Mouse (Mus musculus): ENCODE results near the gene Lcmt2. TPM values are rescaled to one million over a fixed set of nuclear protein-coding genes. Genes with fewer than 3 reads are reported as not detected.
A peak's percentile ranks its signal among the peaks of the same experiment; 100 is the strongest.

Gene Lcmt2
- polyA plus RNA-seq, 1 experiment: 9.8 TPM

- H3K4me1 ChIP-seq (ENCODE audit: control insufficient read depth, insufficient read depth, low read length): peaks cover 8% of the 10 kb centered on the region; the same call in 1 of the 2 replicates
- DNase-seq: peak; percentile 59
- H3K4me3 ChIP-seq (ENCODE audit: insufficient read depth, low read depth, low read length): no peak overlapping the region
- H3K27ac ChIP-seq (ENCODE audit: insufficient read depth, low read depth, low read length): peak overlapping the region; percentile 5; the same call in 1 of the 2 replicates
- WGBS: 26% methylated on average over 2 of the region's 2 CpGs
- no peaks in the 10 kb centered on the region for H3K27me3 ChIP-seq (replicated peaks; ENCODE audit: control insufficient read depth, insufficient read depth, low read length)
- TF ChIP-seq CTCF (conservative IDR thresholded peaks at IDR 0.05; ENCODE audit: insufficient read depth, insufficient read length, low read depth, low read length) (no peak), POLR2A (IDR thresholded peaks at IDR 0.05; ENCODE audit: low read depth, low read length) (no peak)
- no peaks in the 10 kb centered on the region for H3K36me3 ChIP-seq (ENCODE audit: control insufficient read depth, insufficient read depth, low read length)
Measured at GRCm38 (mm10) chr2:121115418-121115817, 25.0 kb downstream of the Lcmt2 start.

DNA sequence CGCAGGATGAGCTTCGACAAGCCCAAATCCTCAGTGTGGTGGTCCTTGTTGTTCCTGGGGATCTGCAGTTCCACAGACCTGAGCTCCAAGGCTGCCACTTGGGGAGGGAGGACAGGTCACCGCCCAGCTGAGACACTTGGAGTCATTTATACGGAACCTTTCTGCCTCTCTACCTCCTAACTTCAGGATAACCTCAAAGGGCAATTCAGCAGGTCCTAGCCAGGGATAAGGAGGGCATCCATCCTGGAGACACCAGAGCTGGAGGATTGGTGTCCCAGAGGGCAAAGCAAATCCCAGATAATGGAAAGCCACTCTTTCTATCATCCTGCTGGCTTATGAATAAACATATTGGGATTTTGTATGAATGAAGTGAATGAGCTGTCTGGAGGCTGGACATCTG lies 30.8 kb downstream of the Lcmt2 start, which contains the start of gene Tgm7:
Tgm7 (minus strand) TSS at position 101 of the 400 bp plus-strand sequence.
- no peak for DNase-seq
- 89% methylated on average over 4 of the region's 4 CpGs for WGBS
- TF ChIP-seq POLR2A (IDR thresholded peaks at IDR 0.05; ENCODE audit: low read depth, low read length): no peak
- TF ChIP-seq CTCF (conservative IDR thresholded peaks at IDR 0.05; ENCODE audit: insufficient read depth, insufficient read length, low read depth, low read length): no peak
- Histone ChIP-seq H3K4me1 (ENCODE audit: control insufficient read depth, insufficient read depth, low read length) (peaks cover 2% of the 10 kb centered on the region; the same call in 1 of the 2 replicates), H3K27me3 (replicated peaks; ENCODE audit: control insufficient read depth, insufficient read depth, low read length) (no peaks in the 10 kb centered on the region), H3K27ac (ENCODE audit: insufficient read depth, low read depth, low read length) (no peak within 1 kb of the TSS), H3K4me3 (ENCODE audit: insufficient read depth, low read depth, low read length) (no peak within 1 kb of the TSS), H3K36me3 (ENCODE audit: control insufficient read depth, insufficient read depth, low read length) (no peaks in the 10 kb centered on the region)

DNA sequence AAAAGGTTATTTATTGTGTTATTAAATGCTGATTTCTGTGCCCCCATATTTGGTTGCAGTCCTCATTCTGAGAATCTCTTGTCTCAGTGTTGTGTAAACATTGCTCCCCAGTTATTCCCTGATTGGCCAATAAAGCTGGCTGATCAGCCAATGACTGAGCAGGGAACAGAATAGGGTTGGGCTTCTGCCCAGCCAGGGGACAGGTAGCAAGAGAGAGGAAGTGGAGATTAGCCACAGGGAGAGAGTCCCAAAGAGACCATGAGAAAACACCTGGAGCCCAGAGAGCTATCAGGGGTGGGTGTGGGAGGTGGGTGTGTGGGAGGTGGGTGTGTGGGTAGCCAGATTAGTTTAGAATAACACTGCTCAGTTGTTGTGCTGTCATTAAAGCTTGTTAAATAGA lies 34.5 kb downstream of the Lcmt2 start:
- H3K27me3 ChIP-seq (replicated peaks; ENCODE audit: control insufficient read depth, insufficient read depth, low read length): no peaks in the 10 kb centered on the region
- TF ChIP-seq CTCF (conservative IDR thresholded peaks at IDR 0.05; ENCODE audit: insufficient read depth, insufficient read length, low read depth, low read length) (no peak), POLR2A (IDR thresholded peaks at IDR 0.05; ENCODE audit: low read depth, low read length) (no peak)
- no peaks in the 10 kb centered on the region for H3K36me3 ChIP-seq (ENCODE audit: control insufficient read depth, insufficient read depth, low read length)
- no peak overlapping the region for H3K27ac ChIP-seq (ENCODE audit: insufficient read depth, low read depth, low read length)
- no peak overlapping the region for H3K4me3 ChIP-seq (ENCODE audit: insufficient read depth, low read depth, low read length)
- peak; percentile 12 for DNase-seq
- H3K4me1 ChIP-seq (ENCODE audit: control insufficient read depth, insufficient read depth, low read length): no peaks in the 10 kb centered on the region; the same call in 1 of the 2 replicates

- 13% methylated on average over 9 of the region's 9 CpGs for WGBS
- Histone ChIP-seq H3K27me3 (replicated peaks; ENCODE audit: control insufficient read depth, insufficient read depth, low read length) (no peaks in the 10 kb centered on the region), H3K4me3 (ENCODE audit: insufficient read depth, low read depth, low read length) (no peak overlapping the region), H3K27ac (ENCODE audit: insufficient read depth, low read depth, low read length) (no peak overlapping the region), H3K36me3 (ENCODE audit: control insufficient read depth, insufficient read depth, low read length) (no peaks in the 10 kb centered on the region), H3K4me1 (ENCODE audit: control insufficient read depth, insufficient read depth, low read length) (no peaks in the 10 kb centered on the region; the same call in 1 of the 2 replicates)
- TF ChIP-seq CTCF (conservative IDR thresholded peaks at IDR 0.05; ENCODE audit: insufficient read depth, insufficient read length, low read depth, low read length) (peak; percentile 70), POLR2A (IDR thresholded peaks at IDR 0.05; ENCODE audit: low read depth, low read length) (no peak)
- peak; percentile 77 for DNase-seq
Measured at GRCm38 (mm10) chr2:121102051-121102450, 38.4 kb downstream of the Lcmt2 start.

- DNase-seq: no peak
- H3K27ac ChIP-seq (ENCODE audit: insufficient read depth, low read depth, low read length): no peak overlapping the region
- H3K4me1 ChIP-seq (ENCODE audit: control insufficient read depth, insufficient read depth, low read length): no peaks in the 10 kb centered on the region
- no peaks in the 10 kb centered on the region for H3K36me3 ChIP-seq (ENCODE audit: control insufficient read depth, insufficient read depth, low read length)
- no peaks in the 10 kb centered on the region for H3K27me3 ChIP-seq (replicated peaks; ENCODE audit: control insufficient read depth, insufficient read depth, low read length)
- 72% methylated on average over 4 of the region's 4 CpGs for WGBS
- TF ChIP-seq CTCF (conservative IDR thresholded peaks at IDR 0.05; ENCODE audit: insufficient read depth, insufficient read length, low read depth, low read length) (no peak), POLR2A (IDR thresholded peaks at IDR 0.05; ENCODE audit: low read depth, low read length) (no peak)
- no peak overlapping the region for H3K4me3 ChIP-seq (ENCODE audit: insufficient read depth, low read depth, low read length)
Measured at GRCm38 (mm10) chr2:121089751-121090150, 50.7 kb downstream of the Lcmt2 start.

GRCm38 (mm10) chr2:121088507-121088906 lies 51.9 kb downstream of the Lcmt2 start:
- Histone ChIP-seq H3K4me1 (ENCODE audit: control insufficient read depth, insufficient read depth, low read length) (no peaks in the 10 kb centered on the region), H3K27ac (ENCODE audit: insufficient read depth, low read depth, low read length) (no peak overlapping the region), H3K4me3 (ENCODE audit: insufficient read depth, low read depth, low read length) (no peak overlapping the region), H3K27me3 (replicated peaks; ENCODE audit: control insufficient read depth, insufficient read depth, low read length) (no peaks in the 10 kb centered on the region), H3K36me3 (ENCODE audit: control insufficient read depth, insufficient read depth, low read length) (no peaks in the 10 kb centered on the region)
- whole genome bisulfite sequencing: 95% methylated on average over 3 of the region's 3 CpGs
- TF ChIP-seq CTCF (conservative IDR thresholded peaks at IDR 0.05; ENCODE audit: insufficient read depth, insufficient read length, low read depth, low read length) (no peak), POLR2A (IDR thresholded peaks at IDR 0.05; ENCODE audit: low read depth, low read length) (no peak)
- DNase-seq: no peak

DNA sequence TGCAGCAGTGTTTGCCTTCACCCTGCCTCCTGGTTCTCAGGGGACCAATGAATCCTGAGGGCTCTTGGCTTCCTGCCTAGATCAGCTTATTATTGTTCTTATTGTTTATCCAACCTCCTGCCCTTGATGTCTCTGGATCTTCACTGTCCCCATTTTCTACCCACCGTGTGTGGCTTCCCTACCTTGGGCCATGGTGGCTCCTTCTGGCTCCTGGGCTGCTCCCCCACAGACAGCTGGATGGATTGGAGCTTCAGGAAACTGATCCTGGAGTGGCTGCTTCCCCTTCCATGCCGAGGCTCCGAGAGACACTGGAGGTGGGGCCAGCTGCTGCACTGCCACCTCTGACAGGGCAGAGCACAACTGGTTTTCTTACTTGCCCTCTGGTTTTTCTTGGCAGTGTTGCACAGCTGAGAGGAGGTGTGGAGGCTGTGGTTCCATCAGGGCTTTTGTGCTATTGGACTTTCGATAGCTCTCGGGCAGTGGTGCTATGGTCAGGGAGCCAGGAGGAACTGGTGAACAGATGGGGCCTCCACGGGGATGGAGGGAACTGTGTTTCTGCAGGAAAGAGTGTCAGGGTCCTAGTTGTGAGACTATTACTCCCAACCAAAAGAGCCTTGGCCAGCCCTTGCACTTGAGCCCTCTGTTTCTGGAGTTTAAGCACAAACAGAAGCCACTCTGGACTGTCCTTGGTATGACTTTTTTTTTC lies 54.8 kb downstream of the Lcmt2 start, which contains the start of gene Tgm5:
Tgm5 (minus strand) TSS at position 362 of the 706 bp plus-strand sequence.
- WGBS: 22% methylated on average over 6 of the region's 6 CpGs
- H3K4me1 ChIP-seq (ENCODE audit: control insufficient read depth, insufficient read depth, low read length): no peaks in the 10 kb centered on the region
- TF ChIP-seq POLR2A (IDR thresholded peaks at IDR 0.05; ENCODE audit: low read depth, low read length) (no peak), CTCF (conservative IDR thresholded peaks at IDR 0.05; ENCODE audit: insufficient read depth, insufficient read length, low read depth, low read length) (no peak)
- no peaks in the 10 kb centered on the region for H3K36me3 ChIP-seq (ENCODE audit: control insufficient read depth, insufficient read depth, low read length)
- peak; percentile 42 for DNase-seq
- no peaks in the 10 kb centered on the region for H3K27me3 ChIP-seq (replicated peaks; ENCODE audit: control insufficient read depth, insufficient read depth, low read length)
- H3K27ac ChIP-seq (ENCODE audit: insufficient read depth, low read depth, low read length): no peak within 1 kb of the TSS
- no peak within 1 kb of the TSS for H3K4me3 ChIP-seq (ENCODE audit: insufficient read depth, low read depth, low read length)
